Mouse (Mus musculus): ENCODE results near the gene Sstr2.

GRCm38 (mm10) chr11:113601616-113602343 lies 17.4 kb upstream of the Sstr2 start:
- no peak for TF ChIP-seq GATA1 (IDR thresholded peaks at IDR 0.05; ENCODE audit: low read length)
- no peak for TF ChIP-seq TAL1 (IDR thresholded peaks at IDR 0.05; ENCODE audit: low read length)

All from erythroblast, embryonic 14.5 days (primary cell).